Mouse (Mus musculus) liver, embryonic 11.5 days (tissue): ENCODE results near the gene Baiap2l2. TPM values are rescaled to one million over a fixed set of nuclear protein-coding genes. Genes with fewer than 3 reads are reported as not detected.
A peak's percentile ranks its signal among the peaks of the same experiment; 100 is the strongest.

Experiments
- ATAC-seq: fragments of 200-750 bp; cut with Nextera tagmentation; replicated peaks from 2 replicates; pipeline ENCODE4 v1.8.0; 2017; ENCODE audit warnings: moderate number of reproducible peaks, mild to moderate bottlenecking, moderate TSS enrichment, moderate library complexity; ENCODE audit not compliant: low FRiP score
- DNase-seq: peaks from one replicate; pipeline ENCODE4 v3.0.0-alpha.2; 2017; ENCODE audit warnings: low spot score
- H3K27ac ChIP-seq: fragments of 300-500 bp; sonication (generic); 2 replicates; pipeline ENCODE4 v1.5.1; 2014; ENCODE audit warnings: mild to moderate bottlenecking, low read depth, low read length, control low read depth
- H3K27me3 ChIP-seq: fragments of 300-500 bp; sonication (generic); replicated peaks from 2 replicates; pipeline ENCODE4 v1.6.1; 2014; ENCODE audit warnings: low read length, mixed read lengths; ENCODE audit not compliant: control insufficient read depth, insufficient read depth
- H3K36me3 ChIP-seq: fragments of 300-500 bp; sonication (generic); 2 replicates; pipeline ENCODE4 v1.6.1; 2014; ENCODE audit warnings: mild to moderate bottlenecking, low read length, moderate library complexity, mixed read lengths; ENCODE audit not compliant: control insufficient read depth, insufficient read depth
- H3K4me1 ChIP-seq: fragments of 300-500 bp; sonication (generic); replicated peaks from 2 replicates; pipeline ENCODE4 v1.6.1; 2014; ENCODE audit warnings: low read length, mixed read lengths; ENCODE audit not compliant: control insufficient read depth, insufficient read depth
- H3K4me2 ChIP-seq: fragments of 300-500 bp; sonication (generic); 2 replicates; pipeline ENCODE4 v1.6.1; 2014; ENCODE audit warnings: mild to moderate bottlenecking, control low read depth, moderate library complexity
- H3K4me3 ChIP-seq: fragments of 300-500 bp; sonication (generic); 2 replicates; pipeline ENCODE4 v1.5.1; 2014; ENCODE audit warnings: low read depth, low read length, control low read depth
- H3K9ac ChIP-seq: fragments of 300-500 bp; sonication (generic); 2 replicates; pipeline ENCODE4 v1.6.1; 2014; ENCODE audit warnings: low read depth, low read length, control low read depth
- H3K9me3 ChIP-seq: fragments of 300-500 bp; sonication (generic); 2 replicates; pipeline ENCODE4 v1.6.1; 2016; ENCODE audit warnings: low read length, inconsistent platforms, mixed read lengths; ENCODE audit not compliant: control insufficient read depth
- WGBS: fragments of 180-500 bp; shearing (Covaris S2); extraction: QIAGEN DNeasy Blood & Tissue Kit; methylation state at CpG from one replicate; pipeline ENCODE4 v1.1.7; 2014; 5-methylcytosine and 5-hydroxymethylcytosine counted together
- polyA plus RNA-seq: library from polyadenylated mRNA; unstranded; fragments of >200 nt; fragmentation: Nextera tagmentation; extraction: Ambion mirVana; gene quantifications from 2 replicates; pipeline ENCODE4 v1.2.1, GENCODE M21; 2014

Gene Baiap2l2
- polyA plus RNA-seq, 1 experiment from 2014 or later: 4.6 TPM

DNA sequence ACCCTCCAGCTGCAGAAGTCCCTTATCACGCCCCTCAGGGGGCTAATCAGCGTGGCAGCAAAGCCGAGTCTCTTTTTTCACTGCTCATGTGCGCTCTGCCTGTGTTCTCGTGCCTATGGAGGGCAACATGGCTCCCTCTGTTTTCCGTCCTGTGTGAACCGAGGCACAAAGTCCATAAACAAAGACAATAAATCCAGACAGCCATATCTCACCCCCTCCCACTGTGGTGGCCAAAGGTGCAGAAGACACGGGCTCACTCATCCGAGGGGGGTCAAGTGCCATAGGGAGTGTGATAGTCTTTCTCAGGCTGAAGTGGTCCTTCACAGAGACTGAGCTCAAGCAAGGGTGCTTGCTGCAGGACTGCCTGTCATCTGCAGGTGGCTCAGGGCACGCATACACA is 12.3 kb downstream of the Baiap2l2 start:
- no peak overlapping the region for H3K9ac ChIP-seq
- H3K27me3 ChIP-seq: peaks cover 2% of the 10 kb centered on the region; the same call in 1 of the 2 replicates
- peaks cover 9% of the 10 kb centered on the region for H3K4me1 ChIP-seq
- no peak for DNase-seq
- H3K9me3 ChIP-seq: no peaks in the 10 kb centered on the region
- no peak overlapping the region for H3K27ac ChIP-seq
- WGBS: 48% methylated on average over 10 of the region's 10 CpGs
- no peaks in the 10 kb centered on the region for H3K36me3 ChIP-seq
- no peak for ATAC-seq
- H3K4me3 ChIP-seq: no peak overlapping the region
- H3K4me2 ChIP-seq: no peak overlapping the region

DNA sequence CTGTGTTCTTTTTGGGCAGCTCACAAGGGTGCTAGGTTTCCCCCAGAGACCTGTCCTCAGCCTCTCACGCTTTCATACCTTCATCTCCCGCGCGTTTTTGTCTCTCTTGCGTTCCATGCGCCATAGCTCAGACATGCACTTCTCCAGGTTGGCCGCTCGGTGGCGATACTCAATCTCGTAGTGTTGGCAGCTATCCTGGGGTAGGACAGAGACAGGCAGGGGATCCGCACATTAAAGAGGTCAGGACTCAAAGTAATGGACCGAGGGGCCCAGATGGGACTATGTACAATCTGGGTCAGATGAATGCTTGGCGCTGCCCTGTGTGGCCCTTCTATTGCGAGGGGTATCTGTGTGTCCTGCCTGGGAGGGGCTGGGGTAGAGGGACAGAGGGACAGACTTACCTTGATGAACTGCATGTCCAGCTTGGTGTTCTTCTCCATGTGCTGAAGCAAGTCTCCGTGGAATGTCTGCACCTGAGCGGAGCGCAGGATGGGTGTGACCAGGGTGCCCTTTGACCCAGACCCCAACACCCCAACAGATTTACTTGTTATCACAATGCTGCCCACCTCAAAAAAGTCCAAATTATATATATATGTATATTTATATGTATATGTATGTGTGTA is 14.1 kb downstream of the Baiap2l2 start:
- DNase-seq (peak; percentile 65), ATAC-seq (0 out of 2 replicates have a peak, but pooled peaks have one; percentile 18)
- WGBS: 16% methylated on average over 17 of the region's 17 CpGs
- H3K9me3 ChIP-seq: no peaks in the 10 kb centered on the region
- no peaks in the 10 kb centered on the region for H3K36me3 ChIP-seq
- peaks cover 9% of the 10 kb centered on the region for H3K4me1 ChIP-seq
- H3K4me3 ChIP-seq: peak overlapping the region; percentile 36
- H3K27ac ChIP-seq: no peak overlapping the region
- H3K4me2 ChIP-seq: peak overlapping the region; percentile 73
- peaks cover 10% of the 10 kb centered on the region for H3K27me3 ChIP-seq
- H3K9ac ChIP-seq: no peak overlapping the region

DNA sequence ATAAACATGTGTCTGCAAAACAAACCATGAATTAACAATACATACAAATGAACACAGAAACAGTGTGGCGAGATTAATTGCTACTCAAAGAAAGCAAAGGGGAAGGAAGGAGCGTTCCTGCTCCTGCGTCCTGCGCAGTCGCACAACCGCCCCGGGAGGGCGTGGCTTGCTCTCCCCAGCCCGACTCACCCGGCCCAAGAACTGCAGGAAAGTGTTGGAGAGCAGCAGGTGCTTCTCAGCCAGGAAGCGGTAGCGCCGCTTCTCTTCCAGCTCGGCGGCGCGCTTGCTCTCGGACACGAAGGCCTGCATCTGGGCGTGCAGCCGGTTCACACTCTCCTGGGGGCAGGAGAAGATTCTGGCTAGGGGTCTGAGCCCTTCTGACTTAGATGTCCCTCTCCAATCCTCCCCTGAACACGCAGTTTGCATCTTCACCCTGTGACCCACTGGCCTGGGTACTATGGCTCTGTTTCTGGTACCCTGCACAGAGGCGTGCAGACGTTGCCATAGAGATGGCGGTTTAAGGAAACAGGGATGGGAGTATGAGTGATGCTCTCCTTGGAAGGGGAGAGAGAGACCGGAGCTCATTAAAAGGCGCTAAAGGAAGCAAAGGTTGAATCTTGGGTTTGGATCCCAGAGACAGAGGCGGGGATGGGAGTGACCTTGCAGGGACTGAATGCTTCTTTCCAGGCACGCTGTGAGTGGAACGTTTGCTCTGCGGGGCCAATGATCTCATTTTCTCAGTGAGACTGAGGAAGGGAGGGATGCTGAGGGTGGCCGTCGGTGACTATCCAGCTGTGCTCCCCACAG is 14.8 kb downstream of the Baiap2l2 start:
- Histone ChIP-seq H3K4me3 (peak overlapping the region; percentile 36), H3K36me3 (no peaks in the 10 kb centered on the region), H3K4me2 (peak overlapping the region; percentile 73), H3K27ac (no peak overlapping the region), H3K4me1 (peaks cover 9% of the 10 kb centered on the region), H3K27me3 (peaks cover 10% of the 10 kb centered on the region), H3K9me3 (no peaks in the 10 kb centered on the region), H3K9ac (no peak overlapping the region)
- 3% methylated on average over 33 of the region's 33 CpGs for WGBS
- DNase-seq (peak; percentile 69), ATAC-seq (peak; percentile 74)

DNA sequence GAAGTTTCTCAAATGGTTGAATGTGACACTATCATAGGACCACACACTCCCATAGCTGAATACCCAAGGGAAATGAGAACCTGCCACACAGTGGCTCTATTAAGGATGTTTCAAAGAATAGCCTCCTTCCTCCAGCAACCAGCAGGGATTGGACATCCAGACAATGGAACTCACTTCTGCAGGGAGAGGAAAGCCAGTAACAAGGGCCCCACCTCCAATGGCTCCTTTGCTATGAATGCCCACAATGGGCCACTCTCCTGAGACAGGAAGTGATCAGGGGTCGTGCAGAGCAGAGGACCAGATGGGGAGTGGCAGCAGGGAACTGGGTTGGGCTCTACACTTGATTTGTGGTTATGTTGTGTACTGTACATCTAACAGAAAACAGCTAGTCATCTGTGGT is 16.8 kb downstream of the Baiap2l2 start:
- H3K4me2 ChIP-seq: no peak overlapping the region
- WGBS: 9% methylated on average over 1 of the region's 1 CpGs
- DNase-seq (no peak), ATAC-seq (no peak)
- no peaks in the 10 kb centered on the region for H3K9me3 ChIP-seq
- H3K27ac ChIP-seq: no peak overlapping the region
- no peaks in the 10 kb centered on the region for H3K36me3 ChIP-seq
- peaks cover 9% of the 10 kb centered on the region for H3K27me3 ChIP-seq
- H3K4me3 ChIP-seq: no peak overlapping the region
- H3K4me1 ChIP-seq: peaks cover 9% of the 10 kb centered on the region
- H3K9ac ChIP-seq: no peak overlapping the region

DNA sequence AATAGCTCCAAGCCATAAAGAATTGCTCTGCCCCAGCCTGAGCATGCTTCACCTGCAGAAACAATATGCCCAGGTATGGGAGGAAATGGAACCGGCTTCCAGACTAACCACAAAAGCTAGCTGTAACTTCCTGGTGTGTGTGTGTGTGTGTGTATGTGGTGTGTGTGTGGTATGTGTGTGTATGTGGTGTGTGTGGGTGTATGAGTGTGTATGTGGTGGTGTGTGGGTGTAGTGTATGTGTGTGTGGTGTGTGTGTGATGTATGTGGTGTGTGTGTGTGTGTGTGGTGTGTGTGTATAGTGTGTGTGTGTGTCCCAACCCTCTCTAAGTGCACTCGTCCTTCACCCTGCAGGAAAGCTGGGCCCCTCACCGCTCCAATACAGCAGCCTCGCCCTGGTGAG is 20.0 kb downstream of the Baiap2l2 start:
- Histone ChIP-seq H3K9me3 (no peaks in the 10 kb centered on the region), H3K4me3 (no peak overlapping the region), H3K4me2 (no peak overlapping the region), H3K9ac (no peak overlapping the region), H3K27me3 (peaks cover 39% of the 10 kb centered on the region), H3K36me3 (no peaks in the 10 kb centered on the region), H3K27ac (no peak overlapping the region), H3K4me1 (peaks cover 8% of the 10 kb centered on the region)
- ATAC-seq (no peak), DNase-seq (no peak)
- WGBS: 46% methylated on average over 4 of the region's 4 CpGs

DNA sequence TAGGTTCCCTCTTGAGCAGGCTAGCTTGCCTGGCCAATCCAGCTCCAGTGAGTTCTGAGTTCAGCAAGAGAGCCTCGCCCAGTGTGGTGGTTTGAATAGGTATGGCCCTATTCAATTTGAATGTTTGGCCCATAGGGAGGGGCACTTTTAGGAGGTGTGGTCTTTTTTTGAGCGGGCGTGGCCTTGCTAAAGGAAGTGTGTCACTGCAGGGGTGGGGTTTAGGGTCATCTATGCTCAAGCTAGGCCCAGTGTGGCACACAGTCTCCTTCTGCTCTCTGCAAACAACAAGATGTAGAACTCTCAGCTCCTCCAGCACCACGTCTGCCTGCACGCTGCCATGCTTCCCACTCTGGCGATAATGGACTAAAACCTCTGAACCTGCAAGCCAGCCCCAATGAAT is 21.6 kb downstream of the Baiap2l2 start:
- no peak overlapping the region for H3K27ac ChIP-seq
- WGBS: 84% methylated on average over 6 of the region's 6 CpGs

DNA sequence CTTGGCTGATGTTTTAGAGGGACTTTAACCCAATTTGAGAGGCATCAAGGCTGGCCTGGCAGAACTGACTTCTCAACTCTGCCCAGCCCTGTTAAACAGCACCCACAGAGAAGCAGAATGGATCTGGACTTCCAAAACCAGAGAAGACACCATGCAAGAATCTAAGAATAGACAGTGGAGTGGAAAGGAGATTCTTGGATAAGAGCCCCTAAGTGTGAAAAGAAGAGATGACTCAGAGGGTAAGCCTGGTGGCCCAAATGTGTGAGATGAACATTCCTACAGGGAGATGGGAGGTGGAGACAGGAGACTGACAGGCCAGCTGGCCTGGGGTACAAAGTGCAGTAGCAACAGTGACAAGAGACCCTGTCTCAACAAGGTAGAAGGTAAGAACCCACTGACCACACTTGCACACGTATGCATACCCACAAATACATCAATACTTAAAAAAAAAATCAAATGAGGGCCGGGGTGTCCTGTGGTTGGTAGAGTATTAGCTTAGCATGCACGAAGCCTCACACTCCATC is 22.5 kb downstream of the Baiap2l2 start:
- H3K27ac ChIP-seq: no peak overlapping the region
- peaks cover 7% of the 10 kb centered on the region for H3K4me1 ChIP-seq
- no peak overlapping the region for H3K9ac ChIP-seq
- H3K36me3 ChIP-seq: no peaks in the 10 kb centered on the region
- 82% methylated on average over 3 of the region's 3 CpGs for WGBS
- H3K9me3 ChIP-seq: no peaks in the 10 kb centered on the region
- ATAC-seq: no peak
- DNase-seq: no peak
- H3K4me3 ChIP-seq: no peak overlapping the region
- no peak overlapping the region for H3K4me2 ChIP-seq
- peaks cover 64% of the 10 kb centered on the region for H3K27me3 ChIP-seq

More for the DNA sequence above, 21.6 kb downstream of the Baiap2l2 start:
- H3K27me3 ChIP-seq: peaks cover 55% of the 10 kb centered on the region
- H3K36me3 ChIP-seq: no peaks in the 10 kb centered on the region
- H3K9ac ChIP-seq: no peak overlapping the region
- peaks cover 7% of the 10 kb centered on the region for H3K4me1 ChIP-seq
- H3K4me2 ChIP-seq: no peak overlapping the region
- H3K9me3 ChIP-seq: no peaks in the 10 kb centered on the region
- H3K4me3 ChIP-seq: no peak overlapping the region
- ATAC-seq (no peak), DNase-seq (no peak)

DNA sequence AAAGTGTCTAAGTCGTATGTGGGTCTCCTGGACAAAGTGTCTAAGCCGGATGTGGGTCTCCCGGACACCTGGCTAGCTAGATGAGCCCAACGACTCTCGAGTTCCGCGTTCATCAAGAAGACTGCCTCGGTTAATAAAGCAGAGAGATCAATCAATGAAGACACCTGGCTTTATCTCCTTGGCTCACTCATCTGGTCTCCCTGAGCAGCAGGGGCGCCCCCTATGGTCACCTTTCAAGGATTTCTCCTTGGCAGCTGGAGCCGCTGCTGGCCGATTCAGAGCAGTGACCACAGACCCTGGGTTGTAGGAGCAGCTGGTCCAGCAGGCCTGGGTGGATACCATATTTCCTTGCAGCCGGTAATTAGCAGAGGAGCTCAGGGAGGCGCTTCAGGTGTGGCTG is 23.0 kb downstream of the Baiap2l2 start:
- H3K27ac ChIP-seq: no peak overlapping the region
- H3K4me1 ChIP-seq: peaks cover 7% of the 10 kb centered on the region
- H3K36me3 ChIP-seq: no peaks in the 10 kb centered on the region
- no peaks in the 10 kb centered on the region for H3K9me3 ChIP-seq
- no peak overlapping the region for H3K4me3 ChIP-seq
- H3K4me2 ChIP-seq: no peak overlapping the region
- ATAC-seq: no peak
- WGBS: 24% methylated on average over 13 of the region's 13 CpGs
- no peak overlapping the region for H3K9ac ChIP-seq
- peaks cover 64% of the 10 kb centered on the region for H3K27me3 ChIP-seq
- DNase-seq: no peak
